Mouse (Mus musculus) kidney, adult 9 months (tissue): ENCODE data around the gene Ocln.
"Not testable (repeated sequence)": the region's sequence is repeated elsewhere in the genome, so short reads cannot be mapped to it uniquely, and the experiment has no call there.

Source experiments
- DNase-seq: peaks from one replicate; pipeline ENCODE4 v3.0.0; 2022

Ocln gene

DNA sequence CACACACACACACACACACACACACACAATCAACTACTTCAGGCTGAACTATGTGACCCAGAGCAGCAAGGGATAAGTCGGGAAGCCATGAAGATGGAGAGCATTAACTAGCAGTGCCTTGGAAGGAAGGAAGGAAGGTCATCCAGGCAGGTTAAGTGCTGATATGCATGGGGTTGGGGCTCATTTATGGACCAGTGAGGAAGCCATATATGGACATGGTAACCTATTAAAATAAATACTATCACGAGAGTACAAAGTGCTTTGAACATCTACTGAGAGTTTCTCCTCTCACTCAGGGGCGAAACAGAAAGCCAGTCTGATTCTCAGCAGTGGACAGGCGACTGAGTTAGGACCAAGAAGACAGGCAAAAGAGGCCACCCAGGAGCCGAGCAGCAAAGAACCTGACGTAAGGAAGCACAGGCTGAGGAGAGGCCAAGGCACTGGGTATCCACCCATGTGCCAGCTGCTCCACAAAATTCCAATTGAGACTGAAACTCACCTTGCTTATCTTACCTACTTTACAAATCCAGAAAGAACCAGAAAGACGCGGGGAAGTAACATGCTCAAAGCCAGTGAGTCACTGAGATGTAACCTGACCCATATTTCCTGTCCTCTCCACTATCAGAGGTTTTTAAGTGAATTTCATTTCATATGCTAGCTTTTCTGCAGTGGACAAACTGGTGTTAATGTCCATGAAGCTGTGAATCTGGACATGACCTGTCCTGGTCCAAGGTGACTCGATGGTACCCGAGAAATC is 9.3 kb downstream of the Ocln start:
- no peak for DNase-seq

GRCm38 (mm10) chr13:100536149-100536548 is 16.4 kb downstream of the Ocln start:
- DNase-seq: no peak

DNA sequence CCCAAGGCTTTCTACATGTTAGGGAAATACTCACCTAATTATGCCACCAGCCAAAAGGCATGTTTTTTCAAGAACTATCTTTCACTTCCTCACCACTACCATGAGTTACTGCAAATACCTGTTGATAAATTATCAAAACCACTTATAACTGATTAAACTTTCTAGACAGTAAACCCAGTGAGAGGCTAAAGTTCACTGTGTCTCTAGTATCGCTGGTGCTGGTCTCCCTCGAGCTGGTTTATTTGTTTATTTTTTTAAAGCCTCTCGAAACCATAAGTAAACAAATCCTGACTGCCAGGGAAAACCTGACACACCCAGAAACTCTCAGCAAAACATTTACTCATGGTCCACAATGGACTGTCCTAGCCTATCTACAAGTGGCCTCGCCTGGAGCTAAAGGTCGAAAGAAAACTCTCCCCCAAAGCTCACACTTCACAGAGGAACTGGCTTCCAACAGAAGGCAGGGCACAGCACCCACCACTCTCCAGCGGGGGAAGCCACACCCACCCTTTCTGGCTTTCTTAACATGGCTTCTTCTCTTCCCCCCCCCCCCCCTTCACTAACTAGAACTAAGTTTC is 19.6 kb downstream of the Ocln start:
- DNase-seq: peak; percentile 44

DNA sequence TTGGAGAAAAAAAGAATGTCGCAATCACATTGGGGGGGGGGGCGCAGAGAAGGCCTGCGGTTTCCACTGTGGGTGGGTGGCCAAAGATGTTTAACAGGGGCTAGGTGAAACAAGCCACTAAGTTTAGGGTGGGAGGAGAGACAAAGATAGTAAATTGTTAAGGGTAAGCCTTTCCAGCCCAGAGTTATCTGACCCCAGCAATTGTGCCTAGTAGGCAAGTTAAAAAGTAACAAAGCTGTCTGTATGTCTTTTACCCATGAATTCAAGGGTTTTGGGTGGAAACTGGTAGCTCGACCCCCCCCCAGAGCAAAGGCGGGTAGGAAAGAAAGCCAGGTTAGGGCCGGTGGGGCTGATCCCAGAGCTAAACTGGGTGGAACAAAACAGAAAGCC is 25.9 kb downstream of the Ocln start:
- no peak for DNase-seq

DNA sequence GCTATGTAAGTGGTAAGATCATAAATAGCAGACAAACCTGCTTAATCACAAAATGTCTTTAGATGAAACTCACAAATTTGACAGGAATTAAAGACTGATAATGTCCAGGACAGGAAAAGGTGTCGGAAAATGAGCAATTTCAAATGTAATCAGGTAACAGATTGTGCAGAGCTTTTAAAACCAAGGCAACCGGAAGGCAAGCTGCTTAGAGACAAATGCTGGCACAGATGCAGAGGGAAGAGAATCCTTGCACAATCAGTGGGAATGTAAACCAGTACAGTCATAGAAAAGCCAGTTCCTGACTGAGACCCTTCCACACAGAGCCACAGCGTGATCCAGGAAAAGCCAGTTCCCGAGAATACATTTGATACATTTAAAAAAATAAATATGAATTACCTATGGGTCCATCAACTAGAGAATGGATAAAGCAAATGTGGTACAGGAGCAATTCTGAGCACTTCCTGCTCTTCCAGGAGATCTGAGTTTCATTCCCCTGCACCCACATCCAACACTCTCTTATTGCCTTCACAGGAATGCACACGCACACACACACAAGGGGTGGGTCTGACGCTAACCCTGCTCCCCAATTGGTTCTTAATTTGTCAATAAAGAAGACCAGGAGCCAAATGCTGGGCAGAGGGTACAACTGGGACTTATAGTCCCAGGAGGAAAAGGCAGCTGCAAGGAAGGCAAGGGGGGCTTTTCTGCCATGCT is 26.4 kb downstream of the Ocln start:
- no peak for DNase-seq

GRCm38 (mm10) chr13:100524896-100525295 is 27.6 kb downstream of the Ocln start:
- no peak for DNase-seq

DNA sequence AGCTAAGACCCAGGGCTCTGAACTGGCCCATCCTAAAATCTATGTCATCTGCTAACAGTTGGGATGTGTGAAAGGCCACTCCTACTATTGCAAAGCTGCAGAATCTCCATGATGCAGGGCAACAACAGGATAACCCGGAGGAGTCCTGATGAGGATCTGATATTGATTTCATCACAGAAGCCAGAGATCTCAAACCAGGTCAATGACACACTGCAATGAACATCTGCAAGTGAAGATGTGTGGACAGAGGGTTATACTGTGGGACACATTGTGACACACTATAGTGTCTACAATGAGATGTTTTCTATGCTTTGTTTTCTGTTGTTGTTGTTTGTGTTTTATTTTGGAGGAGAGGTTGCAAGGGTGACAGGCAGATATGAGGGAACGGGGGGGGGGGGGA is 28.8 kb downstream of the Ocln start:
- DNase-seq: no peak

- no peak for DNase-seq
Observed at GRCm38 (mm10) chr13:100521724-100522591, 30.6 kb downstream of the Ocln start.

DNA sequence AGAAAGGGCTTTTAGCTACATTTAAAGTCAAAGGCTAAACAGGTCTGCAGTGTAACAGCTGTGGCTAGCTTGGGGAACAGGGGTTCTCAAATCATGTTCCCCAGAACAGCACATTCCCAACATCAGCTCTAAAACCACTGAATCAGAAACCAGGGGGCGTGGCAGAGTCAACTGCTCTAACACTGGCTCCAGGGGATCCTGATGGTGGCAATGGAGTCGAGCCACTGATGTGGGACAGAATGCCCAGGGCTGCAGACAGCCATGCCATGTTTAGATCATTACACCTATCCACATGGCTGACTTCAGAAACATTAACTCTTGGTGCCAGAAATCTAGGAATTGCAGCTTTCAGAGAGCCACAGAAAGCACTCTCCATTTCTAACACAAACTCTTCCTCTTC is 33.4 kb downstream of the Ocln start:
- peak; percentile 59 for DNase-seq

GRCm38 (mm10) chr13:100518191-100518590 is 34.3 kb downstream of the Ocln start:
- DNase-seq: no peak

GRCm38 (mm10) chr13:100517652-100518153 is 34.8 kb downstream of the Ocln start:
- DNase-seq: no peak

GRCm38 (mm10) chr13:100516213-100517105 is 36.1 kb downstream of the Ocln start:
- DNase-seq: no peak

- no peak for DNase-seq
Observed at GRCm38 (mm10) chr13:100512792-100513191, 39.7 kb downstream of the Ocln start.

DNA sequence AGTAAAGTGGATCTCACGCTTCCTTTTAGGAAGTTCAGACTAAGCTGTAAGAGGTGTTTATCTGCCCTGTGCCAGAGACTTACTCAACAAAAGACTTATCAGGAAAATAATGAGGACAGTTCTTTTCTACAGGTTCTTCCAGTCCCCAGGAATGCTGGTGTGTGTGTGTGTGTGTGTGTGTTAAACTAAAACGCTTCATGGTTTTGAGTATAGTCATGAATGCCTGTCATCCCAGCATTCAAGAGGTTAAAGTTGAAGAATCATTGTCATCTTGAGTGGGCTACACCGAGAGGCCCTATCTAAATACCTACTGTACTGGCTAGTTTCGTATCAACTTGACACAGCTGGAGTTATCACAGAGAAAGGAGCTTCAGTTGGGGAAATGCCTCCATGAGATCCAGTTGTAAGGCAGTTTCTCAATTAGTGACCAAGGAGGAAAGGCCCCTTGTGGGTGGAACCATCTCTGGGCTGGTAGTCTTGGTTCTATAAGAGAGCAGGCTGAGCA is 40.6 kb downstream of the Ocln start:
- DNase-seq: no peak

GRCm38 (mm10) chr13:100511146-100511859 is 41.2 kb downstream of the Ocln start:
- no peak for DNase-seq

DNA sequence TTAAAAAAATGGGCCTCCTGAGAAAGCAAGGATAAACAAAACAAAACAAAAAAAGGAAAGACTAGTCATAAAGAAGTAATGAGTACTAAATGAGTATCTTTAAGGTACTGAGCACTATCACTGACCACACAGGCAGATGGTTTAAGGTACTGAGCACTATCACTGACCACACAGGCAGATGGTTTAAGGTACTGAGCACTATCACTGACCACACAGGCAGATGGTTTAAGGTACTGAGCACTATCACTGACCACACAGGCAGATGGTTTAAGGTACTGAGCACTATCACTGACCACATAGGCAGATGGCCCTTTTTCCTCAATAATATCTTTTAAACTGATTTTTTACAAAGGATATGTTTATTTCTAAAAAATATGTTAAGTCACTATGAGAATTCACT is 52.9 kb downstream of the Ocln start:
- not testable (repeated sequence) for DNase-seq

- no peak for DNase-seq
Observed at GRCm38 (mm10) chr13:100495337-100495736, 57.2 kb downstream of the Ocln start.

- DNase-seq: not testable (repeated sequence)
Observed at GRCm38 (mm10) chr13:100494370-100494769, 58.1 kb downstream of the Ocln start.

GRCm38 (mm10) chr13:100493313-100493712 is 59.2 kb downstream of the Ocln start:
- DNase-seq: no peak

DNA sequence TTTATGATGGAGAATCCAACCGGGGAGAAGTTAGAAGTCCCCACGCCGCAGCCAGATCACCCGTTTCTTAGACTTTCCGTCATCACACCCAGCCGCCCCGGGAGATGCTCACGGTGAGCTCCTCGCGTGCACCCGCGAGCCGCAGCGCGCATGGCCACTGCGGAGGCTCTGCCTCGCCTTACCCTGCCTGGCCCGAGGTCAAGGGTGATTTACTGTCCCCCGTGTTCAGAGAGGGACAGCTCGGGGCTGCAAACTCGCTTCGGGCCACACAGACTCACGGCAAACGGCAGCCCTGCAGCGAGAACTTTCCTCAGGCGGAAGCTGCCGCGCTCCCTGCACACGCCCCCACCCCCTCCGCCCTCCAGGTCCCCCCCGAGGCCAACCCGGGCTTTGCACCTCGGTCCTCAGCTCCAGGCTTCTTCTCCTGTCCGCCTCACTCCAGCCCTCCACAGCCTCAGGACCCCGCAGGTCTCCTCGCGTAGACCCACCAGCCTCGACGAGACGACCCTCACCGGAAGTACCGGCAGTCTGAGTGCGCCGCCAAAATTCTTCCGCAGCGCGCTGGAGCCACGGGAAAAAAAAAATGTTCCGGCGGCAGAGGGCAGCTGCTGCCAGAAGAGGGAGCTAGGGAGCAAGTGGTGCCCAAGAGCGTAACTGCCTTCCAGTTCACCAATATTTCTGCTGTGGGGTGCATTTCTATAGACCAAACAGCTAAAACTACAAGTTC is 60.3 kb downstream of the Ocln start, which contains the start of gene Gtf2h2:
TSS of gene Gtf2h2 (minus strand) at position 519 of the 727 bp plus-strand sequence.
- DNase-seq: peak; percentile 82
